Mouse (Mus musculus) T-cell, adult 66 days (primary cell): ENCODE data around the gene Usp47. TPM values are rescaled to one million over a fixed set of nuclear protein-coding genes. Genes with fewer than 3 reads are reported as not detected.

Experiments
- total RNA-seq, 2 experiments: library from RNA; stranded (reverse); gene quantifications; 3 replicates in 1 of 2; 4 replicates in 1 of 2; pipeline ENCODE4 v1.2.4; 2023

Gene Usp47
- total RNA-seq = 10 to 100 TPM; 69.3 to 69.4 TPM

GRCm38 (mm10) chr7:112023150-112023600 lies at the start of gene Usp47:
Gene Usp47, plus strand, starts transcription at chr7:112023504.

GRCm38 (mm10) chr7:112158942-112159341 lies 135.6 kb downstream of the Usp47 start, which contains the start of gene Dkk3:
Gene Dkk3, minus strand, starts transcription at chr7:112159057.

Other genes starting within 250 kb of the Usp47 start
- gene Galnt18, start 243.5 kb upstream of the Usp47 start, total RNA-seq = not detected
- gene Dkk3, start 135.6 kb downstream of the Usp47 start, total RNA-seq = not detected
- 1 to 10 TPM; 7.6 to 7.7 TPM for gene Mical2, start 202.4 kb downstream of the Usp47 start, total RNA-seq